Mouse (Mus musculus) cerebellum, adult 9-11 months (tissue): ENCODE measurements around the gene Dqx1.

ENCODE experiments used
- DNase-seq: peaks from one replicate; pipeline ENCODE4 v3.0.0; 2022

The Dqx1 gene

GRCm38 (mm10) chr6:83071220-83071619 is 13.6 kb downstream of the Dqx1 start:
- DNase-seq = peak; percentile 56

- no peak for DNase-seq
Observed at GRCm38 (mm10) chr6:83074979-83075378, 17.3 kb downstream of the Dqx1 start.

DNA sequence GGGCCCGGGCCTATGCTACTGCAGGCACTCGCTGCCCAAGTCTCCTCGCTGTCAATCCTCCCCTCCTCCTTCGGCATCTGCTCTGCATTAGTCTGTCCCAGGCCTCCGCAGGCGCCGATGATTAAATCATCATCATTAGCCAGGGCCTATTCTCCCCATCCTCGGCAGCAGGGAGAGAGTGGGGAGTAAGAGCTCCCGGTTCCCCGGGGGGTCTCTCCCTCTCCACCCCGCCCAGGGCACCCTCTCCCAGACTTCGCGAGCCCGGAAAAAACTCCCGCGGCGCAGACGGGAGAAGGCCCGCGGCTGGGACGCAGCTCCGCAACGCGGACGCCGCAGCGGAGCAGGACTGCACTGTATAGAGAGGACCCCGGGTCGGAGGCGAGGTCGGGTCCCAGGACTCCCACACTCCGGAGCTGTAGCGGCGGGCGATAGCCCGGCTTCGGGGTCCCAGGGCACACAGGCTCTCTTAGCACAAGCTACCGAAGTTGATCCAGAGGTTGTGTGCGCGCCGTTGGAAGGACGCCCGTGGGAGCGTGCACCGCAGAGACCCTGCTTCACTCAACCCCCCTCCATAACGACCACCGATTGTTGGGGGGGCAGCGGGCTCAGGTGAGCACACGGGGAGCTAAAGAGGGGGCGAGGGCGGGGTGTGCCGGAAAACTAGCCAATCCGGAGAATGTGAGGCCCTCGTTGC is 20.1 kb downstream of the Dqx1 start, which contains the start of gene Pcgf1:
TSS of gene Pcgf1 (plus strand) at position 240 of the 694 bp plus-strand sequence.
- DNase-seq = no peak

- peak; percentile 98 for DNase-seq
Observed at GRCm38 (mm10) chr6:83078324-83078858, 20.7 kb downstream of the Dqx1 start.

GRCm38 (mm10) chr6:83080210-83080609 is 22.6 kb downstream of the Dqx1 start:
- DNase-seq = no peak

DNA sequence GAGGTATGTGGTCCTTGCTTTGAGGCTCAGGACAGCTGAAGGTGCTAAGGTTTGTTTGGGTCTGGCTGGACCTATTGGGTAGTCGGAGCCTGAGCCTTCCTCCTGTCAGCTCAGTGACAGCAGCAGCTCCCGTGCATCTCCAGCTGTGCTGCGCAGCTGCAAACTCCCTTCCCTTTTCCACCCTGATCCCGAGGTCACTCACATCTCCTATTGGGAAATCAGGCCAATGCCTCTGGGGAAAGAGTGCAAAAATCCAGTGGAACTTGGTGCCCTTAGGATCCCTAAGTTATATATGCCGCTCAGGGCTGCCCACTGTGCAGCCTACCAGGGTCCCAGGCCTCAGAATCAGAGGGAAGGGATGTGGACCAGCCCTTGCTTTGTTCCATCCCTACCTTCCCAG is 25.9 kb downstream of the Dqx1 start:
- no peak for DNase-seq

- no peak for DNase-seq
Observed at GRCm38 (mm10) chr6:83084477-83084876, 26.8 kb downstream of the Dqx1 start.

DNA sequence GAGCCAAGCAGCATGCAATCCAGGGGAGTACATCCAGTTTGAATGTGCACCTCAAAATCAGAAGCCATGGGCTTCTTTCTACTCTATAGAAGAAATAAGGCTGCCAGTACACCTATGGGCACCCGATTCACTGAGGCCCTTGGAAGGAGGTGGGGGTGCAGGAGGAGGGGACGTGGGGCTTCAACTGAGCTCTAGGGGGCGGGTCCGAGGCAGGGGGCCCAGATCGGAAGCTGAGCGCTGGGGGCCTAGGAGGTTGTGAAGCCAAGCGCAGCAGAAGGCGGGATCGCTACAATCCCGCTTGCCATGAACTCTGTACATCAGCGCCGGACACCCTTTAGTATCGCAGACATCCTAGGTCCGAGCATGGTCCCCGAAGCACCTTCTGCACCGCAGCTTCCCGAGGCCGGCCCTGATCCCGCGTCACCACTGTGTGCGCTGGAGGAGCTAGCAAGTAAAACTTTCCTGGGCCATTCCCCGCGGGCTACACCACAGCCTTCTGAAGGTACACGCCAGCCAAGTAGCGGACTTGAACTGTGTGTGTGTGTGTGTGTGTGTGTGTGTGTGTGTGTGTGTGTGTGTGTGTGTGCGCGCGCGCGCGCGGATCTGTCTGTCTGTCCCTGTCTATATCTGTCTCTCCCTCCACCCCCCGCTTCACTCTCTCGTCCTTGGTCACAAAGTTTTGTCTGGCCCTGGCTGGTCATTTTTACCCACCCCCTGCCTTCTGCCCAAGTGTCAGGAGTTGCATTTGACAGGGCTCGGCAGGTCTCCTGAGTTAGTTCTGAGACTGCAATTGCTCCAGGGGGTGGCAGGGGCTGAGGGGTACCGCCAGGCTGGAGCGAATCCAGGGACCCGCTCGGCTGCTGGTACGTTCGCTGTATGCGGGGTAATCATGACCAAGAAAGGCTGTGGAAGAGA is 28.7 kb downstream of the Dqx1 start, which contains the start of gene Lbx2:
TSS of gene Lbx2 (plus strand) at position 247 of the 915 bp plus-strand sequence.
- no peak for DNase-seq

- no peak for DNase-seq
Observed at GRCm38 (mm10) chr6:83087205-83087925, 29.7 kb downstream of the Dqx1 start.

DNA sequence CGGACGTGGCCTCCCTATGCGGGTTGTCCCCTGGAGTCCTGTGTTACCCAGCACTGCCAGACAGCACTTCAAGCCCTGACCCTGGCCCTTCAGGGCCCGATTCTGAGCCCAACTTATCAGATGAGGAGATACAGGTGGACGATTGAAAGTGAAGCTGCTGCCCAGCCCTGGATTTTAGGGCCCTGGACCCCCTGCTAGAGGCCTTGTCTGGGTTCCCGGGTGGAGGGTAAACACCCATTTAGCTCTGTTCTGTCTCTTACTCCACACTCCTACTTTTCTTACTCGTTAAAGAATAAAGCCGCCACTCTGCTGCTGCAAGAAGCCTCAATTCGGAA is 30.2 kb downstream of the Dqx1 start:
- DNase-seq = no peak

- DNase-seq = no peak
Observed at GRCm38 (mm10) chr6:83092416-83093127, 34.9 kb downstream of the Dqx1 start.

- DNase-seq = no peak
Observed at GRCm38 (mm10) chr6:83095968-83096367, 38.3 kb downstream of the Dqx1 start.

GRCm38 (mm10) chr6:83098411-83098810 is 40.8 kb downstream of the Dqx1 start:
- no peak for DNase-seq

DNA sequence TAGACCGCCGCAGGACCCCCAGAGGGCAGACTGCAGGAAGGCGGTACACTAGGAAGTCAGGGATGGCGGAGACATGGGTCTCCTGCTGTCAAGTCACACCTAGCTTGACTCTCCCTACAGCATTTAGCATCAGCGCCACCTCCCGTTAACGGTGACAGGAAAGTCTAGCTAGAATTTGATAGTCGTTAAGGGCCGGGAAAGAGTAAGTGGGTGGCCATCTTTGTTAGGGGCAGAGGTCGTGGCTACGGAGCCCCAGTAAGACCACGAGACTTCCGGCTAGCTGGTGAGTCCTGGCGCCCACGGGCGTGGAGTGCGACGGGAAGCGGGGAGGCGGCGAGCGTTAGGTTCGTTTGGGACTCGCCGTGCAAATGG is 43.7 kb downstream of the Dqx1 start, which contains the start of the genes Ccdc142 and Gm42688:
TSS of gene Ccdc142 (plus strand) at position 286 of the 372 bp plus-strand sequence.
TSS of gene Gm42688 (plus strand) at position 302 of the 372 bp plus-strand sequence.
- DNase-seq = peak; percentile 94

GRCm38 (mm10) chr6:83101688-83102556 is 44.3 kb downstream of the Dqx1 start:
- DNase-seq = peak; percentile 69

GRCm38 (mm10) chr6:83103130-83103650 is 45.5 kb downstream of the Dqx1 start:
- DNase-seq = peak; percentile 50

DNA sequence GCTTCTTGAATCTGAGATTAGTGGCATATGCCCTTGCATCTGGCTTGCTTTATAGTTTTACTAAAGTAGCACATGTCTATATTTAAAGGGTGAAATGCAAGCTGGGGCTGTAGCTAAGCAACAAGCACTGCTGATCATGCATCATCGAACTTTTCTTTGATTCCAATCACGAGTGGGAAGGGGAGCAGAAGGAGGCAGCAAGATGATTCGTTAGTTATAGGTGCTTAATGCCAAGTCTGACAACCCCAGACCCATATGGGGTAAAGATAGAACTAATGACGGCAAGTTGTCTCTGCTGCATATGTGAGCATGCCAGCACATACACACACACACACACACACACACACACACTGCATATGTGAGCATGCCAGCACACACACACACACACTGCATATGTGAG is 46.5 kb downstream of the Dqx1 start:
- DNase-seq = no peak

- peak; percentile 79 for DNase-seq
Observed at GRCm38 (mm10) chr6:83107566-83108400, 50.1 kb downstream of the Dqx1 start.

- DNase-seq = peak; percentile 85
Observed at GRCm38 (mm10) chr6:83108762-83109668, 51.4 kb downstream of the Dqx1 start, which contains the start of gene Mrpl53. Gene Mrpl53 (plus strand): TSS chr6:83109040.
